Mouse (Mus musculus) kidney, postnatal 14 days (tissue): ENCODE measurements at regions not wholly inside any gene's neighbourhood (a gene's known extent, or its start where the extent isn't known, plus 50 kb on each side); places are given as distances from the start of the nearest gene placed in this dataset.
A peak's percentile ranks its signal among the peaks of the same experiment; 100 is the strongest.

Experiments
- DNase-seq: peaks from one replicate; pipeline ENCODE4 v3.0.0; 2022; ENCODE audit warnings: mixed read lengths

- no peak for DNase-seq
Observed at GRCm38 (mm10) chr12:112235841-112236240, 89.8 kb downstream of the Kif26a start.

- peak; percentile 66 for DNase-seq
Observed at GRCm38 (mm10) chr12:112237061-112237490, 91.1 kb downstream of the Kif26a start.

- DNase-seq, result no peak
Observed at GRCm38 (mm10) chr12:112238834-112239233, 92.8 kb downstream of the Kif26a start.

- no peak for DNase-seq
Observed at GRCm38 (mm10) chr12:112241740-112242171, 95.7 kb downstream of the Kif26a start.

GRCm38 (mm10) chr12:112243231-112243630, 97.2 kb downstream of the Kif26a start:
- no peak for DNase-seq

- DNase-seq, result no peak
Observed at GRCm38 (mm10) chr12:112250894-112251293, 104.9 kb downstream of the Kif26a start.

- no peak for DNase-seq
Observed at GRCm38 (mm10) chr12:112253461-112253860, 107.5 kb downstream of the Kif26a start.

GRCm38 (mm10) chr12:112255223-112255622, 109.2 kb downstream of the Kif26a start:
- DNase-seq, result no peak

- no peak for DNase-seq
Observed at GRCm38 (mm10) chr12:112257691-112258090, 111.7 kb downstream of the Kif26a start.

- DNase-seq, result no peak
Observed at GRCm38 (mm10) chr12:112263283-112264056, 117.5 kb downstream of the Kif26a start.

GRCm38 (mm10) chr12:112264201-112264600, 118.2 kb downstream of the Kif26a start:
- no peak for DNase-seq

GRCm38 (mm10) chr12:112265289-112265969, 119.4 kb downstream of the Kif26a start:
- DNase-seq, result no peak

GRCm38 (mm10) chr12:112274026-112274425, 128.0 kb downstream of the Kif26a start:
- DNase-seq, result no peak

GRCm38 (mm10) chr12:112274756-112275155, 128.7 kb downstream of the Kif26a start:
- DNase-seq, result no peak

- no peak for DNase-seq
Observed at GRCm38 (mm10) chr12:112276651-112277050, 130.6 kb downstream of the Kif26a start.

GRCm38 (mm10) chr12:112277511-112277910, 131.5 kb downstream of the Kif26a start:
- no peak for DNase-seq

GRCm38 (mm10) chr12:112285096-112285495, 139.1 kb downstream of the Kif26a start:
- no peak for DNase-seq

- no peak for DNase-seq
Observed at GRCm38 (mm10) chr12:112288786-112289185, 142.8 kb downstream of the Kif26a start.

GRCm38 (mm10) chr12:112290299-112290698, 144.3 kb downstream of the Kif26a start:
- no peak for DNase-seq

GRCm38 (mm10) chr12:112291748-112292561, 145.9 kb downstream of the Kif26a start:
- DNase-seq, result no peak

- no peak for DNase-seq
Observed at GRCm38 (mm10) chr12:112293105-112293504, 147.1 kb downstream of the Kif26a start.

GRCm38 (mm10) chr12:112295337-112295941, 149.4 kb downstream of the Kif26a start:
- DNase-seq, result no peak

- DNase-seq, result no peak
Observed at GRCm38 (mm10) chr12:112298521-112298920, 152.5 kb downstream of the Kif26a start.
